Mouse (Mus musculus): ENCODE measurements around the gene Gm34653. TPM values are rescaled to one million over a fixed set of nuclear protein-coding genes. Genes with fewer than 3 reads are reported as not detected.

The Gm34653 gene
- polyA plus RNA-seq, 1 experiment: not detected

- TF ChIP-seq FLI1 (IDR thresholded peaks at IDR 0.05; ENCODE audit: low read length) (no peak), GATA1 (IDR thresholded peaks at IDR 0.05; ENCODE audit: borderline replicate concordance, low read length) (no peak)
- peaks cover 38% of the 10 kb centered on the region for H3K27me3 ChIP-seq (replicated peaks)
Measured at GRCm38 (mm10) chr2:34882757-34883156, 50.0 kb downstream of the Gm34653 start.

GRCm38 (mm10) chr2:34883190-34883589 lies 50.4 kb downstream of the Gm34653 start:
- Histone ChIP-seq H3K4me3 (replicated peaks) (no peak overlapping the region), H3K27me3 (replicated peaks) (peaks cover 41% of the 10 kb centered on the region), H3K9me3 (peaks cover 15% of the 10 kb centered on the region), H3K36me3 (replicated peaks; ENCODE audit: low read length) (no peaks in the 10 kb centered on the region), H3K4me1 (peaks cover 16% of the 10 kb centered on the region)
- TF ChIP-seq FLI1 (IDR thresholded peaks at IDR 0.05; ENCODE audit: low read length) (no peak), GATA1 (IDR thresholded peaks at IDR 0.05; ENCODE audit: borderline replicate concordance, low read length) (no peak)

More at GRCm38 (mm10) chr2:34882757-34883156, 50.0 kb downstream of the Gm34653 start:
- H3K36me3 ChIP-seq (replicated peaks; ENCODE audit: low read length): no peaks in the 10 kb centered on the region
- no peak overlapping the region for H3K4me3 ChIP-seq (replicated peaks)
- peaks cover 16% of the 10 kb centered on the region for H3K4me1 ChIP-seq
- H3K9me3 ChIP-seq: peaks cover 15% of the 10 kb centered on the region

DNA sequence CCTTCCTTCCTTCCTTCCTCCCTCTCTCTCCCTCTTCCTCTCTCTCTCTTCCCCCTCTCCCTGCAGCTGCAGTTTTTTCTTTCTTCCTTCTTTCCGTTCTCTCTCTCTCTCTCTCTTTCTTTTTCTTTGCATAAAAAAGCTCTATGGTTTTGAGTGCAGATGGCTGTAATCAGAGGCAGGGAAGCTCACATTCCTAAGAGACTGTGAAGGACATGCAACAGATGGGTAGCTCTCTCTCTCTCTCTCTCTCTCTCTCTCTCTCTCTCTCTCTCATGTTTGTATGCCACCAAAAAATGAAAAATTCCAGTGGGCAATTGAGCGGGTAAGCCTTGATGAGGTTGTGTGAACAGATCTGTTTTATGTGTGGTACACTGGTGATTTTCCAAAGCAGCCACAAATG lies 51.4 kb downstream of the Gm34653 start:
- Histone ChIP-seq H3K4me1 (peaks cover 9% of the 10 kb centered on the region), H3K27me3 (replicated peaks) (peaks cover 47% of the 10 kb centered on the region), H3K9me3 (peaks cover 15% of the 10 kb centered on the region), H3K4me3 (replicated peaks) (no peak overlapping the region), H3K36me3 (replicated peaks; ENCODE audit: low read length) (no peaks in the 10 kb centered on the region)
- TF ChIP-seq GATA1 (IDR thresholded peaks at IDR 0.05; ENCODE audit: borderline replicate concordance, low read length) (no peak), FLI1 (IDR thresholded peaks at IDR 0.05; ENCODE audit: low read length) (no peak)

Other genes with a start within 250 kb of the Gm34653 start
- 4.8 and 5.6 TPM in 2 replicates for gene Gapvd1, start 77.8 kb upstream of the Gm34653 start, polyA plus RNA-seq (2012; ENCODE audit: insufficient read depth, low replicate concordance)
- 45.7 and 148 TPM in 2 replicates for gene Hspa5, start 61.0 kb upstream of the Gm34653 start, polyA plus RNA-seq (2012; ENCODE audit: insufficient read depth, low replicate concordance)
- 4.8 and 9.0 TPM in 2 replicates for gene Rabepk, start 33.1 kb upstream of the Gm34653 start, polyA plus RNA-seq (2012; ENCODE audit: insufficient read depth, low replicate concordance)
- gene Fbxw2, start 6.7 kb upstream of the Gm34653 start, polyA plus RNA-seq (2012; ENCODE audit: insufficient read depth, low replicate concordance): 2.7 and 16.3 TPM in 2 replicates
- gene Cutal, start 41.4 kb downstream of the Gm34653 start, polyA plus RNA-seq (2012; ENCODE audit: insufficient read depth, low replicate concordance): not detected in 2 replicates
- gene Psmd5, start 42.0 kb downstream of the Gm34653 start, polyA plus RNA-seq (2012; ENCODE audit: insufficient read depth, low replicate concordance): 2.9 and 3.4 TPM in 2 replicates
- gene Phf19, start 81.0 kb downstream of the Gm34653 start, polyA plus RNA-seq (2012; ENCODE audit: insufficient read depth, low replicate concordance): 1.2 TPM in 1 of 2 replicates, not detected in the other
- gene Traf1, start 128.8 kb downstream of the Gm34653 start, polyA plus RNA-seq (2012; ENCODE audit: insufficient read depth, low replicate concordance): 0.44 TPM in 1 of 2 replicates, not detected in the other
- not detected in 2 replicates for gene Hc, start 228.4 kb downstream of the Gm34653 start, polyA plus RNA-seq (2012; ENCODE audit: insufficient read depth, low replicate concordance)